Mouse (Mus musculus): ENCODE results near the gene Pdzd7. TPM values are rescaled to one million over a fixed set of nuclear protein-coding genes. Genes with fewer than 3 reads are reported as not detected.
A peak's percentile ranks its signal among the peaks of the same experiment; 100 is the strongest.

The Pdzd7 gene
- total RNA-seq (2022): under 1 TPM in 1 of 4 experiments, not detected in 3; 0.46 TPM

DNA sequence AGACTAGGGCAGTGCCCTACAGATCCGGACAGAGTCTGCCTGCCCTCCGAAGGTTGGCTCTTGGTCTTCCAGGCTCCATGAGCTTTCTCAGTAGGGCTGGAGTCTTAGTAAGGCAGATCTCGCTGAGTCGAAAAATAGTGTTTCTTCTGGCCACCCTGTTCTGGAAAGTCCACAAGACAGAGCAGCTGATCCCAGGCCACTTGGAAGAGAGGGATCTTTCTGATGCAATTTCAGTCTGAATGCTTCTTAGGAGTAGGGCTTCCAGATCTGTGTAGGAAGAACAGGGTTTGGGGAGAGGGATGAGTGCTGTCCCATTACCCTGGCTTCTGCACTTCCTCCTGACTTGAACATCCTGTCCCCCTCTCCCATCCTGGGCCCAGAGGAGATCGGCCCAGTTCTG, at the start of gene Pdzd7:
TSS of gene Pdzd7 (minus strand) at position 67 of the 400 bp plus-strand sequence.
- DNase-seq (ENCODE audit: low spot score): no peak

DNA sequence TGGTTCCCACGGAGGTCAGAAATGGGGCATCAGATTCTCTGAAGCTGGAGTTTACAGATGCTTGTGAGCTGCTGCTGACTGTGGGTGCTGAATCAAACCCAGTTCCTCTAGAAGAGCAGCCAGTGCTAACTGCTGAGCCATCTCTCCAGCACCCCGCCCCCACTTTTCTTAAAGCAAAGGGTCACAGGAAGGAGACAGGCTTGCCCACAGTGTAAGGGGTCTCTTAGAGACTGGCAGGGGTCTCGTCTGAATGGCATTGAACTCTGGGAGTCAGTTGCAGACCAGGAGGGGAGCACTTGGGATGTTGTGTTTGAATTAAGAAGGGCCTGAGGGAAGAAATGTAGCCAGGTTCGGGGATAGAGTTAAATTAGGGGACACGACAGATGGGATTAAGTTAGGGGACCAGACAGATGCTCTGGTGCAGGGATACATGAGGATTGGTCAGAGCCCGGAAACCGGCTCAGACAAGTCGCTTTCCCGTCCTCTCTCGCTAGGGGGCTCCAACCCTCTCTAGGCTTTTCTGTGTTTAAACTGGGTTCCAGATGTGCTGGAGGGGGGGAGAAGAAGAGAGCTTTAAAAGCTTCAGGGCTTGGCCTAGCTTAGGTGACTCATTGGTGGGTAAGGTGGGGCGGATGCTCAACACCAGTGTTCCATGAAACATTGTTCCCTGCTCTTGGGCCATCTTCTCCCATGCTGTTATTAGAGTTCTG, 36.5 kb upstream of the Pdzd7 start:
- no peak for DNase-seq (ENCODE audit: low spot score)

- peak; percentile 77 for DNase-seq (ENCODE audit: low spot score)
Measured at GRCm38 (mm10) chr19:45081279-45081678, 35.8 kb upstream of the Pdzd7 start.

DNA sequence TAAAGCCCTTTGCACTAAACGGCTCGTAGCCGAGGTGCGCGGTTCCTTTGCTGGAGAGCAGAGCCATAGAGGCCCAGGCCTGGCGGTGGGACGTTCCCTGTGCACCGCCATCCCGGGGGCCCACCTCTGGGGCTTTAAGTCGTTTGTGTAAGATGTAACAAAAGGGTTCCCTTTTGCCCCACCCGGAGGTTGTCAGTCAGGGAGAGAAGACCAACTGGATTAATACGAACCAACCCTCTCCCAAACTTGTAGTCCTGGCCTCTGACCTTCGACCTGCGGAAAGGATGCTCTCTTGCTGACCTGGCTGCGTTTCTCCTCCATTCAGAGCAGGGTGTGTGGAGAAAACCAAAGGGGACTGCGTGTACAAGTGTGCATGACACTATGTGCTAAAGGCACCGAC, 35.2 kb upstream of the Pdzd7 start:
- DNase-seq (ENCODE audit: low spot score): no peak

DNA sequence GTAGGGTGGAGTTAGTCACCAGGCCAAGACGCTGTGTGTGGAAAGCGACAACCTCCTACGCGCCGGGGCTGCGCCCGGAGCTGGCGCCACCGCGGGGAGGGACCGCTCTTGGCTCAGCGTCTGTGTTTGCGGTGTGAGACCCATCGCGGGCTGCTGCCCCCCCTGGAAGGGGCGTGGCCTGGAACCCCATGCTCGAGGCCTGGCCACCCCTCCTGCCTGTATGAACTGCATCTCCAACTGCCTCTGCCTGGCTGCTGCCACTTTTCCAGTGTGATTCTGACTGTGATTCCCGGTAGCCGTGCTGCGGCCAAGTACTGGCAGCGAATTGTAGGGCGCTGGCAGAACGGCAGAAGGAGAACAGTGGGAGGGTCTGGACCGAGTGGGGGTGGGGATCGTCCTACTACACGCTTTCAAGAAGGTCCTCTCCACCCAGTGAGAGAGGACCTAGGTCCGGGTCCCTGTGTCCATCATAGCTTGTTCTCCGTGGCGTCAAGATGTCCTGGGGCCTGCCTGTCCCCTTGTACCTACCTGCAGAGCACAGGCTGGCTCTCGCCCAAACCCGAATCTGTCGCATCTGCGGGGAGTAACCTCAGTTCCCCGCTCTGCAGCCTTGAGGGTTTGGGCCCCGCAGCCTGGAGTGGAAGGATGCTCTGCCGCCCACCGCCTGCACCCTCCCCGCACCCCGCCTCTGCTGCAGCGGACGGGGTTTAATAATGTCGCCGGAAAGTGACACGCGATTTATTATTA, 34.4 kb upstream of the Pdzd7 start:
- DNase-seq (ENCODE audit: low spot score): peak; percentile 68

DNA sequence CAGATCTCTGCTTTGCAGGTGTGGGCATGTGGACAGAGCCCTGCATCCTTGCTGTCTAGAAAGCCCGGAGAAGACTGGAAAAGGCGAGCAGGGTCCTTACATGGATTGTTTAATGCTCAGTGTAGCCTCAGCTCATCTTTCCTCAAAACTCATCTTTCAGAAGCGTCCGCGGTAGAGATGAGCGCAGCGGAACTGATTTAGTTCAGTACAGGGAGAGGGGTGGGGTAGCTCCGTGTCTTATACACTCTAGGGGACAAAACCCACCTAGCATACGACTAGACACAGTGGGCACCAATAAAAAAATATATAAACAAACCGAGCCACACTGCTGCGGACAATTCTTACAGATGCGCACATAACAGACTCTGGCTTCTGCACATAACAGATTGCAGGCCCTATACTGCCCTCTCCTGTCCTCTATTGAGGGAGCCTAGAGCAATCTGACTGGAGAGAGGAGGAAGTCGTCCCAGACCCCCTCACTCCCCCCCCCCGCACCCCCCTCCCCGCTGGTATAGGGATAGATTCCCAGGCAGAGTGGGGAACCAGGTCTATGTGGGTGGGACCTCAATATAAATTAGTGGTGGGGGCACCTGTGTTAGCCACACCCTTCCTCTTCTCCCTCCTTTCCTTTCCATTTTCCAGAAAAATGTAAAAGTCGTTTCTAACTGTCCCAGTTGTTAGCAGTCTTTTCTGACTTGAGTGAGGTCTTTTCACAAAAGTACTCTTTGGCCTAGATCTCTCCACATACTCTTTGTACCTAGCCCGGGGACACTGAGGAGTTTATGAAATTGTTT, 33.7 kb upstream of the Pdzd7 start:
- no peak for DNase-seq (ENCODE audit: low spot score)

DNA sequence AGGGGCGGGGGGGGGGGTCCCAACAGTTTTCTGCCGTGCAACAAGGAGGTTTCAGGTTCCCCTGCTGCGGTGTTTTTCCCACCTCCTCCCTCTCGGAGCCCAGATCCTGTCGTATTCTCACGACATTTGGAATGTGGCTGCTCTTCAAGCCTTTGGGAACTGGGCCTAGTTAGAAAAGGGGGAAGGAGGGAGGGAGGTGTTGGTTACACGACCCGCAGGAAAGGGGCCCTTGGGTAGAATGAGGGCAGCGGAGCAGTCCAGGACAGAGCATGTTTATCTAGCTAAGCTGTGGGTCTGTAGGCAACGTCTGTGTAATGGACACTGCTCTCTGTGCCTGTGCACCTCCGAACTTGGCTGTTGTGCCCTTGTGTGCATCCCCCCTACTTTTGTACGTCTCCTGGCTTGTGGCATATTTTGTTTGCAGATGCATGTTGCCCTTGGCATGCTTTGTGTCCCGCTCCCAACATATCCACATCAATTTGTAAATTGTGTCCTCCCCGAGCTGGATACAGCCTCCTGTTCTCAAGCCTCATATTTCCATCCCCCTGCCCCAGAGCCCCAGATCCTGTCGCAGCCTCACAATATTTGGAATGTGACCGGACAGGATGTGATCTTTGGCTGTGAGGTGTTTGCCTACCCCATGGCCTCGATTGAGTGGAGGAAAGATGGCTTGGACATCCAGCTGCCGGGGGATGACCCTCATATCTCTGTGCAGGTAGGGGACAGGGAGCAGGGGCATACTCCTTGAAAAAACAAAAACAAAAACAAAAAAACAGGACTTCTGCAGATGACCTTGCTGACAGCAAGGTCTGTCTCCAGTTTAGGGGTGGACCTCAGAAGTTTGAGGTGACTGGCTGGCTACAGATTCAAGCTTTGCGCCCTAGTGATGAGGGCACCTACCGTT, 32.5 kb upstream of the Pdzd7 start:
- no peak for DNase-seq (ENCODE audit: low spot score)

GRCm38 (mm10) chr19:45076586-45077510, 31.3 kb upstream of the Pdzd7 start:
- no peak for DNase-seq (ENCODE audit: low spot score)

DNA sequence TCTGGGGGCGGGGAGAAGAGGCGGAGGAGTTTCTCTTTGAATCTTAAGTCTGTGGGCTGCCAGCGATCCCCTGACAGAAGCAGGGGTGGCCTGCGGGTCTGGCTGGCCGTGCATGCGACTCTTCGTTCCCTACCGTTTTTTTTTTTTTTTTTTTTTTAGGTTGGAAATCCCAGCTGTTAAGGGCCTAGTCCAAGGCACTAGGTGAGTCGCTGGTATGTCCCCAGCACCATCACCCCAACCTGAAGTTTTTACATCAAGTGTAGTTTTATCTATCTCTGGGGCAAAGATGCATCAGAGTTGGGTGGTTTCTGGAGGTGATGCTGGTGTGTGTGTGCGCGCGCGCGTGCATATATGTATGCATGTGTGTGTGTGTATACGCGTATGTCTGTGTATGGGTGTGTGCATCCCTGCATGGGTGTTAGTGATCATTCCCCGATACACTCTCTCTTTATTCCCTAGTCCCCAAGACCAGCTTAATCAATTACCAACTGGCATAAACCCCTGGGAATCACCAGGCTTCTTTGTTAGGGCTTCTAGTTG, 30.6 kb upstream of the Pdzd7 start:
- DNase-seq (ENCODE audit: low spot score): no peak

DNA sequence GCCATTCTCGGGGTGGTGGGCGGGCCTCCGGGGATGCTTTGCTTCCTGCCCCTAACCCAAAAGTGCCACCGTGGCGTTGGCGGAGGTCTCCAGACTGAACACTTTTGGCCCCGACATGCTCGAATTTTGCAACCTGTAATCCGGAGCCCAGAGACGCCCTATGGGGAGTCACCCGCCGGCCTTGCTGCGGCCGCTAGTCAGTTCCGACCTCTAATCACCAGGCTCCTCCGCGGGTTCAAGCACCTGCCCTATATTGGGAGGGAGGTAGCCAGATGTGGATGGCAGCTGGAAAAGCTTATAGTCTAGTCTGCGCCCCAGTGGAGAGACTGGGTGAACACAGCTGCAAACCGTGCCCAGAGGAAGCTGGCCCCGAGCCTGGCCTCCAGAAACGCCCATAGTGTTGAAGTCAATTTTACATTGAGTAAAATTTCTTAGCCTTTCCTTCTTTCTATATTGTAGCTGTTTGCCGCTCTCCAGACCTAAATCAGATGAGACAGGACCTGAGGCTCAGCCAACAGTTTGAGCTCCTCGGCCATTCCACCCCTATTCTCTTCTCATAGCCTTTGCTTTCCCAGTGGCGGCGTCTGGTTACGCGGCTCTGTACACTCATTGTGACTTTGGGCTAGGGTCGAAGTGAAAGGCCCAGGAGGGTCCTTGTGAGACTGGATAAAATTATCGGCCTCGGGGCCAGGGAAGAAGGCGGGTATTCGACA, 30.0 kb upstream of the Pdzd7 start:
- no peak for DNase-seq (ENCODE audit: low spot score)

DNA sequence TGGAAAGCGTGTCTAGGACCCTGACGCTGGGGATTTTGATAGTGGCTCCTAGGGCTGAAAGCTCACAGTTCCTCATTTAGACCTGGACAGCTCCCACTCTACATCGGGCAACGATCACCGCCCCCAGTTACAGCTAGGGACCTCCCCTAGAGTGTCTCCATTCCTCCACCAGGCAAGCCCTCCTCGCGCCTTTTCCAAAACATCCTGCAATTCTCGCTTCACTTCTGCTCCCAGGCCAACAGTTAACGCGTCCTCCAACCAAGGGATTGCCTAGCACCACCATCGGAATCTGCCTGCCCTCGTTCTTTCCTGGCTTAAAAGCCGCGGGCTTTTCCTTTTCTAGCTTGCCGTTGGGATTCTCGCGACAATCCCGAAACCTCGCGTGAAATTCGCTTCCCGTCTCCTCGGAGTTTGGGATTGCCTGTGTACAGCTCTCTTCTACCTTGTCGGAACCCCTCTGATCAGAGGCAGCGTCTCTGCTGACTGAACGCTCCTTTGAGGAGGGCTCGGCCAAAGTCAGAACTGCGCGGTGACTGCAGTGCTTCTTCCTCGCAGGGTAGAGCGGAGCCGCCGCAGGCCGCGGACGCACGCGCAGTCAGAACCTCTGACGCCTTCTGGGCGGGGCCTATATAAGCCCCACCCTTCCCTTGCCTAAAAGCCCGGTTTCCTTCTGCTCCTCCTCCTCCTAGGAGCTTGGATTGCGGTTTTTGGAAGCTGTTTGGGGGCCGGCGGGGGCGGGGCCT, 29.2 kb upstream of the Pdzd7 start, which contains the start of gene Kazald1:
TSS of gene Kazald1 (plus strand) at position 662 of the 743 bp plus-strand sequence.
- peak; percentile 96 for DNase-seq (ENCODE audit: low spot score)

DNA sequence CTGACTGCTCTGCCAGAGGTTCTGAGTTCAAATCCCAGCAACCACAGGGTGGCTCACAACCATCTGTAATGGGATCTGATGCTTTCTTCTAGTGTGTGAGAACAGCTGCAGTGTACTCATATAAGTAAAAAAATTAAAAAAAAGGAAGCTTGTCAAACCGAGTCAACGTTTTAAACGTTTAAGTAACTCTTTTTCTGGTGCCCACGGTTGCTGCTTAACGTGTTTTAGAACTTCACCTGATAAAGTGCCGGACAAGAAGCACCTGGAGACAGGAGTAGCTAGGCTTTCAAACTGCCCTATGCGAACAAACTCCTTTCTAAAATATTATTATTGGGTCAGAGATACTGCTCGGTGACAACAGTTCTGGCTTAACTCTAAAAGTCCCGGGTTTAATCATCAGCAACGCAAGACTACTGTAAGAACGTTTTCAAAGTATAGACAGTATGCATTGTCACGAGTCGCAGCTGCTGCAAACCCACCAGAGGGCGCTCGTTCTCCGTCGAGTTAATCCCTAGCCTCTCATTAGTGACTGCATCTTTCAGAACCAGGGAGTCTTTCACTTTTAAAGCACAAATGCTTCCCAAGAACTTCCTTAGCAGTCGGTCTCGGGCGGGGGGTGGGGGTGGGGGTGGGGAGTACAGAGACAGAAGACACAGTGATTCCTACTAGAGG, 28.5 kb upstream of the Pdzd7 start:
- DNase-seq (ENCODE audit: low spot score): peak; percentile 72

- DNase-seq (ENCODE audit: low spot score): no peak
Measured at GRCm38 (mm10) chr19:45067758-45068510, 22.4 kb upstream of the Pdzd7 start.

DNA sequence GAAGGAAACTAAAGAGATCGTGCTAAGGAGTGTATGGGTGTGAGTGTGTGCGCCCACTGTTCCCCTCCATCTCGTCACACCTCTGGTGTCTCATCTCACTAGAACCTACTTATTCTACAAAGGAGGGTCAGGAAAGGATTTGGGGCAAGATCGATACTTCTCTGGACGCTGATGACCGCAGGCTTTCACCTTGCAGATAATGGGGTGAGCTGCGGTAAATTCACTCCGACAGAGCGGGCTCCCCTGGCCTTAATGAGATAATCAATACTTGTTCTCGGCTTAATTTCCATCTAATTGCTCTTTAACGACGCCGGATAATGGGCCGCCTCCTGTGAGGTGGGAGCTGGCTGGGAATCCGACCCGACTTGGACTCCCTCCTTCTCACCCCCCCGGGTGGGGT, 21.7 kb upstream of the Pdzd7 start:
- DNase-seq (ENCODE audit: low spot score): no peak

DNA sequence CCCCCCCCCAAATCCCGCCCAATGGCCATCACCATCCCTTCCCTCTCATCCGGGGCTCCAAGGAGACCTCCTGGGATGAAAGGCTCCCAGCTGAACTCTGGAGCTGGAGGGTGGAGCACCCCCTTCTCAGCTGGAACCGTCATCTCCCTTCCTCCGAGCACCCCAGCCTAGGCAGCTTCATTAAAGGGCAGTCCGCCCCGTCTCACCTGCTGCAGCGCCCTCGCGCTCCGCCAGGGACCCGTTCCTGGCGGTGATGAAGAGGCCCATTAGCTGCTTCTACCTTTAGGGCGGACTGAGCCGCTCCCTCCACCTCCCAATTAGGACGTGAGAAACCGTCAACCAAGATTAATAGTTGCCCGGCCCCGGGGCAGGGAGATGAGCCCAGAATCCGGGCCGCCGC, 19.7 kb upstream of the Pdzd7 start:
- DNase-seq (ENCODE audit: low spot score): no peak

GRCm38 (mm10) chr19:45063565-45064292, 18.2 kb upstream of the Pdzd7 start:
- no peak for DNase-seq (ENCODE audit: low spot score)
